Mouse (Mus musculus) forebrain, embryonic 16.5 days (tissue): ENCODE data around the gene Gm20388. TPM values are rescaled to one million over a fixed set of nuclear protein-coding genes. Genes with fewer than 3 reads are reported as not detected.

Experiments used
- ATAC-seq: fragments of 200-750 bp; cut with Nextera tagmentation; 2 replicates; pipeline ENCODE4 v1.8.0; 2017; ENCODE audit warnings: mild to moderate bottlenecking, moderate library complexity
- H3K27ac ChIP-seq: fragments of 300-500 bp; sonication (generic); 2 replicates; pipeline ENCODE4 v1.5.1; 2014; ENCODE audit warnings: low read length, control low read depth
- H3K27me3 ChIP-seq: fragments of 300-500 bp; sonication (generic); replicated peaks from 2 replicates; pipeline ENCODE4 v1.6.1; 2014; ENCODE audit warnings: low read length; ENCODE audit not compliant: control insufficient read depth, insufficient read depth
- H3K36me3 ChIP-seq: fragments of 300-500 bp; sonication (generic); 2 replicates; pipeline ENCODE4 v1.6.1; 2014; ENCODE audit not compliant: control insufficient read depth, insufficient read depth
- H3K4me1 ChIP-seq: fragments of 300-500 bp; sonication (generic); replicated peaks from 2 replicates; pipeline ENCODE4 v1.6.1; 2014; ENCODE audit warnings: low read length; ENCODE audit not compliant: control insufficient read depth, insufficient read depth
- H3K4me2 ChIP-seq: fragments of 300-500 bp; sonication (generic); 2 replicates; pipeline ENCODE4 v1.6.1; 2014; ENCODE audit warnings: mild to moderate bottlenecking, low read length, control low read depth
- H3K4me3 ChIP-seq: fragments of 300-500 bp; sonication (generic); replicated peaks from 2 replicates; pipeline ENCODE4 v1.5.1; 2014; ENCODE audit warnings: mild to moderate bottlenecking, low read length, control low read depth
- H3K9ac ChIP-seq: fragments of 300-500 bp; sonication (generic); replicated peaks from 2 replicates; pipeline ENCODE4 v1.6.1; 2014; ENCODE audit warnings: low read depth, low read length, control low read depth
- H3K9me3 ChIP-seq: fragments of 300-500 bp; sonication (generic); 2 replicates; pipeline ENCODE4 v1.6.1; 2016; ENCODE audit warnings: low read length; ENCODE audit not compliant: control insufficient read depth
- WGBS: fragments of 180-500 bp; shearing (Covaris S2); extraction: QIAGEN DNeasy Blood & Tissue Kit; methylation state at CpG from one replicate; pipeline ENCODE4 v1.1.7; 2014; 5-methylcytosine and 5-hydroxymethylcytosine counted together
- polyA plus RNA-seq: library from polyadenylated mRNA; unstranded; fragments of >200 nt; fragmentation: Nextera tagmentation; extraction: Ambion mirVana; gene quantifications from 2 replicates; pipeline ENCODE4 v1.2.1, GENCODE M21; 2015

Gm20388 gene
- polyA plus RNA-seq, 1 experiment from 2014 or later, result 4.7 TPM

DNA sequence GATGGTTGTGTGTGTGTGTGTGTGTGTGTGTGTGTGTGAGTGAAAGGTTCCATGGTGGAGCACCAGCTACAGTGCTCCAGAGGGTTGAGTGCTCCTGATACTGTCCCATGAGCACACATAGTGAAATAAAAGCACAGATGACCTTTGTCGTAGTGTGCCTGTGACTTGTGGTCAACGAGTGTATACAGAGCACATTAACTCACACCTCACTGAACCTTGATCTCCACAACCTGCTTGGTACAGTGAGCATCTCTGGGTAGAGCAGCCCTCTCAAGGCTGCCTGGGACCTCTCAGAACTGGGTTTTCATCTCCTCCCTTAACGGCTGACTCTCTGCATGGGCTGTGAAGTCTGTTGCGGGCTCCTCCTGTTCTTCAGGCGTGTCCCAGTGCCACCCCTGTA lies 4381.1 kb downstream of the Gm20388 start:
- Histone ChIP-seq H3K9ac (no peak overlapping the region), H3K27ac (no peak overlapping the region), H3K4me3 (no peak overlapping the region), H3K9me3 (no peaks in the 10 kb centered on the region), H3K27me3 (no peaks in the 10 kb centered on the region), H3K4me1 (peaks cover 61% of the 10 kb centered on the region), H3K36me3 (no peaks in the 10 kb centered on the region), H3K4me2 (no peak overlapping the region)
- no peak for ATAC-seq
- WGBS, result 88% methylated on average over 5 of the region's 5 CpGs

DNA sequence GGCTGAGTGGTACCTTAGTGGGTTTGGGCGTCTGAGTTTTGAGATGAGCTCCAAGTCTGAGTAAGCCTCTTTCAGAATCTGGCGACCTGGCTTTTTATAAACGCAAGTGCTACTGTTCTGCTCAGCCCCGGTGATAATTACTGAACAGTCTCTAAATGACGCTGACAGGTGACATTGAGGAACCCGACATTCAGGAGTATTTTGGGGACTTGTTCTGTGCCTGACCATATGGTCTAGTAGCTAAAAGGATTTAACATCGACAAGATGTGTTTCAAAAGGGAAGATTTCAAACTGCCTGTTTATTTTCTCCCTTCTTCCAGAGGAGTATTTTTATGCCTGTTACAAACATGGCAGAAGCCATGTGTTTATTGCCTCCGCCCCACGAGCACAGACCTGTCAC lies 4382.3 kb downstream of the Gm20388 start:
- Histone ChIP-seq H3K27me3 (no peaks in the 10 kb centered on the region), H3K9me3 (no peaks in the 10 kb centered on the region), H3K4me1 (peaks cover 53% of the 10 kb centered on the region), H3K4me2 (no peak overlapping the region), H3K4me3 (no peak overlapping the region), H3K9ac (no peak overlapping the region), H3K27ac (peak overlapping the region; percentile 58), H3K36me3 (no peaks in the 10 kb centered on the region)
- 61% methylated on average over 9 of the region's 9 CpGs for WGBS
- ATAC-seq, result no peak

DNA sequence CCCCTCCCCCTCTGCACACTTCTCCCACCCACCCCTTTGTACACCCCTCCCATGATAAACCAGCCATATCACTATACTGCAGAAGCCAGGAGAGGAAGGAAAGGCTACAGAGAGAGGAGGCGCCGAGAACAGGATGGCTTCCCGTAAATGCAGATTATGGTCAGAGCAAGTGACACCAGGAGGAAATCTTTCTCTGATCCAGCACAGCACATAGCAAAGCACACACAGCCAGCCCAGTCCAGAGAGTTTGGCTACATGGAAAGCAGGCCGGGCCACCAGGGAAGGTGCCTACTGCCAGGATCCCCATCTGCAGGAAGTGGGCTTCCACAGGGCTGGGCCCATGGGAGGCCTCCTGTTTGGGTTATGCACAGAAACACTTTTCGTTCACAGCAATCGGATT lies 4383.8 kb downstream of the Gm20388 start:
- ATAC-seq, result no peak
- H3K27ac ChIP-seq, result peak overlapping the region; percentile 37
- H3K36me3 ChIP-seq, result no peaks in the 10 kb centered on the region
- 78% methylated on average over 6 of the region's 6 CpGs for WGBS
- H3K9me3 ChIP-seq, result no peaks in the 10 kb centered on the region
- H3K9ac ChIP-seq, result no peak overlapping the region; the same call in 1 of the 2 replicates
- H3K4me1 ChIP-seq, result peaks cover 44% of the 10 kb centered on the region
- H3K27me3 ChIP-seq, result no peaks in the 10 kb centered on the region
- H3K4me3 ChIP-seq, result no peak overlapping the region
- no peak overlapping the region for H3K4me2 ChIP-seq

DNA sequence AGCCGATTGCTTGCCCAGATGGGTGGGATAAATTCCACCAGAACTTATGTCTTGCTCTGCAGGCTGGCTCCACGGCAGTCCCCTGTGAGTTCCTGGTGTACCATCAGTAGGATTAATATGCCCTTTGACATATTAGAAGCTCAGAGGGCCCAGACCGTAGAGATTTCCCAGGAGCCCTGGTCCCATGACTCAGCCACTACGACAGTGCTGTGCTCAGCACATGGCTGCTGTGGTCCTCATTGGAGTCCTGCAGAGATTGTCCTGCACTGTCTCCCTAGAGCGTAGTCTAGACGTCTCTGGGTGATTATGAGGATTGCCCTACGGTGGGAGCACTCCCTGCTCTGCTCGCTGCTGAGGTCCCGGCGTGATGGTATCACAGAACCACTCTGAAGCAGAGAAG lies 4384.3 kb downstream of the Gm20388 start:
- no peak for ATAC-seq
- H3K9ac ChIP-seq, result no peak overlapping the region; the same call in 1 of the 2 replicates
- H3K4me3 ChIP-seq, result no peak overlapping the region
- H3K27ac ChIP-seq, result no peak overlapping the region
- 82% methylated on average over 10 of the region's 10 CpGs for WGBS
- no peaks in the 10 kb centered on the region for H3K9me3 ChIP-seq
- H3K4me2 ChIP-seq, result no peak overlapping the region
- no peaks in the 10 kb centered on the region for H3K27me3 ChIP-seq
- H3K36me3 ChIP-seq, result no peaks in the 10 kb centered on the region
- H3K4me1 ChIP-seq, result peaks cover 41% of the 10 kb centered on the region

DNA sequence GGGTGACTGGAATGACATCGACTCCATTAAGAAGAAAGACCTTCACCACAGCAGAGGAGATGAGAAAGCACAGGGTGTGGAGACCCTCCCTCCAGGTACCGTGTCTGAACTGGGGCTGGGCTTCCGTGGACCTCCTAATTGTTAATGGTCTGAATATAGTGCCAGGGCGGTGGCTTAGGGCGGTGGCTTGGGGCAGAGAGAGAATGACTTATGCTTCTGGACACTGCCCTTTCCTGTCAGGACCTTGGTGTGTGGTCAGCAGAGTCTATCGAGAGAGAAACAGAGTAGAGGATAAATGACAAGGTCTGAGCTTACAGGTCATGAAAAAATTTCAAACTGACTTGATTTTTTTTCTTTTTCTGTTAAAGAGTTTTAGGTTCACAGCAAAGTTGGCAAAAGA lies 4384.7 kb downstream of the Gm20388 start:
- ATAC-seq, result no peak
- H3K4me3 ChIP-seq, result no peak overlapping the region
- H3K9me3 ChIP-seq, result no peaks in the 10 kb centered on the region
- WGBS, result 92% methylated on average over 6 of the region's 6 CpGs
- no peaks in the 10 kb centered on the region for H3K36me3 ChIP-seq
- H3K4me1 ChIP-seq, result peaks cover 37% of the 10 kb centered on the region
- H3K27me3 ChIP-seq, result no peaks in the 10 kb centered on the region
- H3K27ac ChIP-seq, result no peak overlapping the region
- no peak overlapping the region for H3K4me2 ChIP-seq
- no peak overlapping the region for H3K9ac ChIP-seq

DNA sequence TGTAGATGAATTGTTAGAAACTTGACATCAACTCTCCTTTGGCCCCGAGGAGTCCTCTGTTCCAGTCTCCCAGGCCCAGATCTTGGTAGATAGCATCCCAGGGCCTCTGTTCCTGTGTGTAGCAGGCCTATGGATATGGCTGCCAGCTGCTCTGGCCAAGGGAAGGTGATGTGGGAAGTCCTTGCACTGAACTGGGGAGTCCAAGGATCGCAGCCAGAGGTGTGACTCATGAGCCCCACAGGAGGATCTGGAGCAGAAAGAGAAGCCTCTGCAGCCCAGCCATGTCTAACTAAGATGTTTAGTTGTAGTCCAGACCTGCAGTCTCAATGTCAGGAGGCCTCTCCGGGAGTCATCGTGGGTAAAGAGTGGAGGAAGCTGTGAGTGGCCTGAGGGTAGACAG lies 4390.9 kb downstream of the Gm20388 start:
- H3K27me3 ChIP-seq, result no peaks in the 10 kb centered on the region
- no peak overlapping the region for H3K9ac ChIP-seq
- no peak overlapping the region for H3K27ac ChIP-seq
- no peak for ATAC-seq
- peaks cover 4% of the 10 kb centered on the region; the same call in 1 of the 2 replicates for H3K4me1 ChIP-seq
- H3K4me3 ChIP-seq, result no peak overlapping the region
- H3K4me2 ChIP-seq, result no peak overlapping the region
- H3K9me3 ChIP-seq, result no peaks in the 10 kb centered on the region
- WGBS, result 95% methylated on average over 4 of the region's 4 CpGs
- no peaks in the 10 kb centered on the region for H3K36me3 ChIP-seq

DNA sequence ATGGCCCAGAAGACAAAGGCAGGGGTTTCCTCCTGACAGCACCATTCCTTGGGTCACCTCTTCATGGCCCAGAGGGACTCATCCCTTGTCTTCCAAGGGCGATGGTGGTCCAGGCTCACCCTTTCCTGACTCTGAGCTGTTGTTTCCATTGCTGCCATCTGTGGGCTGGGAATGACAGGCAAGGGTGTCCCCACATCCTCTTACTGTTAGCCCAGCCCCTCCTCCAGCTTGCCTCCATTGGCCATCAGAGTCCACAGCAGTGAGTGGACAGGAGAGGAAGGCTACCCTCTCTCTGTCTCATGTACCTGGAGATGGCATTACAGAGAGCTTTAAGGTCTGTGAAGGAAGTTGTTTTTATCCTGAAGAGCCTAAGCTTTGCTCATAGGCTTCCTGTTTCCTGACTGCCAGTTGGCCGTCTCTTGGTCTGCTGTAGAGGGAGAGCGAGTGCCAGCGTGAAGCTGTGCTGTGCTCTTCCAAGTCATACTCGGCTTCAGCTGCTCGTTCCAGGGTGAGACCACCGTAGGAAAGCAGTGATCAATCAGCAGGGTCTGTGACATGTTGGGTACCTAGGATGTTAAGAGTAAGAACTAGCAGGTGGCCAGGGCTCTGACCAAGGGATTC lies 4391.4 kb downstream of the Gm20388 start:
- Histone ChIP-seq H3K4me3 (no peak overlapping the region), H3K9ac (no peak overlapping the region), H3K9me3 (no peaks in the 10 kb centered on the region), H3K36me3 (no peaks in the 10 kb centered on the region), H3K27ac (no peak overlapping the region), H3K27me3 (no peaks in the 10 kb centered on the region), H3K4me1 (peaks cover 9% of the 10 kb centered on the region; the same call in 1 of the 2 replicates), H3K4me2 (no peak overlapping the region)
- 87% methylated on average over 7 of the region's 7 CpGs for WGBS
- ATAC-seq, result no peak

DNA sequence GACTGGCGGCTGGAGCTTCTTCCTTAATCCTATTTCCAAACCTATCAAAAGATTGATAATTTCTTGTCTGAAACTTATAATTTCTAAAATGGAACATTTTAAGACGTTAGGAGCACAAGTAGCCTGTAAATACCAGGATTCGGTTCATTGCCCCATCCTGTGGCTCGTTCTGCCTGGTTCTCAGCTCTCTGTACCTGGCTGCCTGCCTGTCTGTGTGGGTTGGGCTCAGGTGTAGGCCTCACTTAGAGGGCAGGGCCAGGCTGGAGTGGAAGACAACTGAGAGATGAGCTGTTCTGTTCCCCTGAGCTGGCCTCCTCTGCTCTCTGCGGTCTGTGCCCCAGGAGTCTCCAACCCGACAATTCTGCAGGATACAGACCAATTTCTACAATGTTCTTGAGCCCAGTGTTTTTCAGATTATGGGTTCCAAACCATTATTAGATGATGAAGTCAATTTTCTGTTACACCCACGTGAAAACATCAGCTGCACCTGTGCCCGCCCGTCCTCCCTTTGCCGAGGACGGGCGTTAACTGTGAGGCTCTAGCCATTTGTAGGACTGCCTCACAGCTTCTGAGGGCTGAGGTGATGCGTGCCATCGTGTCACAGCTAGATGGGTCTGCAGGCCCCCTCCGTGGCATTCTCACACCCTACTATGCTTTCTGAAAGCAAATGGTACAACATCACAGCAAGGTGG lies 4392.7 kb downstream of the Gm20388 start:
- H3K36me3 ChIP-seq, result no peaks in the 10 kb centered on the region
- no peak overlapping the region for H3K27ac ChIP-seq
- H3K9me3 ChIP-seq, result no peaks in the 10 kb centered on the region
- ATAC-seq, result no peak
- 89% methylated on average over 15 of the region's 15 CpGs for WGBS
- H3K4me1 ChIP-seq, result peaks cover 9% of the 10 kb centered on the region; the same call in 1 of the 2 replicates
- H3K4me2 ChIP-seq, result no peak overlapping the region
- H3K9ac ChIP-seq, result no peak overlapping the region
- H3K27me3 ChIP-seq, result no peaks in the 10 kb centered on the region
- H3K4me3 ChIP-seq, result no peak overlapping the region

DNA sequence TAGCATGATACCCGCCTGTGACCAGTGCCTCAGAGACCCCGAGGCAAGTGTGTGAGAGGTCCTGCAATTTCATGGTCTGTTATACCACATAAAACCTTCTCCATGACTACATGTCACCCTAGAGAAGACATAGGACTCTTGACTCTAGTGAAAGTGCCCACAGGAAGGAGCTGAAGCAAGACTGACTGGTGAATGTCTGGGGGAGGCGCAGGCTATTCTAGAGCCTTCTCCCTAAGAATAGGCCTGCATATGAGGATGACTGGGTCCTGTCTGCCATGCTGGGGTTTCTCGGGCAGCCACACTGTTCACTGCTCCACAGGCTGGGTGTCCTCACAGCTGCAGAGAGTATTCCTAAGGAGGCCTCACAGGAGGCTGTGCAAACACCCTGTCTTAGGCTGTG lies 4393.5 kb downstream of the Gm20388 start:
- no peak overlapping the region for H3K9ac ChIP-seq
- no peak overlapping the region for H3K4me2 ChIP-seq
- no peaks in the 10 kb centered on the region for H3K36me3 ChIP-seq
- peaks cover 9% of the 10 kb centered on the region; the same call in 1 of the 2 replicates for H3K4me1 ChIP-seq
- no peaks in the 10 kb centered on the region for H3K27me3 ChIP-seq
- no peak for ATAC-seq
- 83% methylated on average over 4 of the region's 4 CpGs for WGBS
- no peak overlapping the region for H3K4me3 ChIP-seq
- H3K9me3 ChIP-seq, result no peaks in the 10 kb centered on the region
- H3K27ac ChIP-seq, result no peak overlapping the region
